Mouse (Mus musculus) kidney, adult 9 months (tissue): ENCODE results near the gene Eri3.

Source experiments
- DNase-seq: peaks from one replicate; pipeline ENCODE4 v3.0.0; 2022

The Eri3 gene

GRCm38 (mm10) chr4:117628464-117628863 lies 78.3 kb downstream of the Eri3 start:
- DNase-seq = peak; percentile 27

DNA sequence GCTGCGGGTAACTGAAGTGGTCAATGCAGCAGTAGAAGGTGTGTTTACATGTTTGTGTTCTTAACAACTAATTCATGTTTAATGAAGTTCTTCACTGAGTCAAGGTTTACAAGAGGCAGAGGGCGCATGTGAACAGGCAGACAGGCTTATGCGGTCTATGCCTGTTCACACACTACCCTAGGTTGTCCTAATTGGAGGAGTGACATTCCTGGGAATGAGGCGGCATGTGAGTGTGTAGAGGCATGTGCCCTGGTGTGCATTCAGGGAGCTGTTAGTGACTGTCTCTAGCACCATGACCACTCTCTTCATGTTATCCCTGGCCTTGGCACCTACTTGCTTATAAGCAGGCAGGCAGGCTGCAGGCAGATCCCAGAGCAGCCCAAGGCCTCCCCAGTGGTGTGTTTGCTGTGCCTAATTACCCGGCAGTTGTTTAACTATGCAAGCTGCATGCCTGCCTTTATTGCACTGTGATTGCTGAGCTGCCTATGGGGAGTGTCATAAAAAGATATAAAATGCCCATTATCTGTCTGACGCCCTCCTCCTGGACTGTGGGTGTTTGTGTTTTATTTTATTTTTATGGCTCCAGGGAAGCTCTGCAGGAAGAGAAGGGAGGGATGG lies 80.0 kb downstream of the Eri3 start:
- DNase-seq = no peak

DNA sequence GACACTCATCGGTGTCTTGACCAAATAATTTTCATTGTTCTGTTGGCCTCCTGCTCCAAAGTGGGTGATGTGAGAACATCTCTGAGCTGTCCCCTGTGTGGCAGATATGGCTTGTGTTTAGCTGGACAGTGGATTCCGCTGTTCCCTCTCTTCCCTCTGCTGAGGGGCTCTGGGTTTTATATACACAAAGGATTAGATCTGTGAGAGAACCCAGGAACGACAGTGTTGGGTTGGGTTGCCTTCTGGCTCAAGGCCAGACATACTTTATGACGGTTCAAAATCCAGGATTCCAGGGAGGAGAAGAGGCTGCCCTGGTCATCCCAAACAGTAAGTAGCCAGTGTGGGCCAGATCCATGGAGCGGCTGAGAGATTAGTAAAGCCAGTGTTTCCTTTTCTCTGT lies 83.4 kb downstream of the Eri3 start:
- peak; percentile 14 for DNase-seq

DNA sequence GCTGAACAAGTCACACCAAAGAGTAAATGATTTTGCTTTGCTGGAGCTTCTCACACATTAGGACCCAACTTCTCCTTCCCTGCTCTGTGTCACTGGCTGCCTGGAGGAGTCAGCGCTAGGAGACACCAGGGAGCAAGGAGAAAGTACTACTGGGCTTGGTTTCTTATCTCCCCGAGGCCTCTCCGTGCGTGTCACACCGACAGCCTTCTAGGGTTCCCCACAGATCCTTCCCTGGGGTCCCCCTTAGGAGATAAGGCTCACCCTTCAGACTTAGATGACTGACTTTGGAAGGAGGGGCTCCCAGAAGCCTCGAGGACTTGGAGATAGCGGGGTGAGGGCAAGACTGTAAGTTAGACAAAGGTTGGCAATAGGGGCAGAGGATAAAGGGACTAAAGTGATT lies 84.5 kb downstream of the Eri3 start:
- DNase-seq = no peak

- no peak for DNase-seq
Observed at GRCm38 (mm10) chr4:117636152-117636551, 86.0 kb downstream of the Eri3 start.

DNA sequence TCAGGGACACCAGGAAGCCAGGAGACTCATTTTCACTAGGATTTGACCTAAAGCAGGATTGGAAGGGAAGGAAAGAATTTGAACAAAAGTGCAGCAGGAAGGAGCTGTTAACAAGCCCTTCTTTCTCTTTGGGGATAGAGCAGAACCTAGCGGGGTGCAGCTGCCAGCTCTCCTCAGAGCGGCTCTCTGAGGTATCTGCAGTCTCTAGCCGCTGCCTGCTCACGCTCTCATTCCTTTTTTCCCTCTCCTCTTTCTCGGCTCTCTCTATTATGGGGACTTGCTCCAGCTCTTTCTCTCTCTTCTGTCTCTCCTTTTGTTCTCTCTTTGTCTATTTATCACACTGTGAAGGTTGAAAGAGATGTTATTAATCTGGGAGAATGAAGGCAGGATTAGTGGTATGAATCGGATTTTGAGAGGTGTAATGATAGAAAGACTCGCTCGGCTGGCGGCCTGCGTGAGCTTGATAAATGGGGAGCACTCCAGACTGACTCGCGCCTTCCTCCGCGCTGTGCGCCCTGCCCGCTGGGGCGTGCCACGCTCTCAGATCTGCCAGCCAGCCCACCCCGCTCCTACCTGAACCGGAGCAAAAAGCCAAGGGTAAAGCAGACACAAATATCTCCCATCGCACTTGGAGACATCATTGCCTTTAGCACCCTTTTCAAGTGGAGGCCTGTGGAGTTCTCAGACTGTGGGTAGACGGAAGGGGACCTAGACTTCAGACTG lies 86.9 kb downstream of the Eri3 start:
- no peak for DNase-seq

DNA sequence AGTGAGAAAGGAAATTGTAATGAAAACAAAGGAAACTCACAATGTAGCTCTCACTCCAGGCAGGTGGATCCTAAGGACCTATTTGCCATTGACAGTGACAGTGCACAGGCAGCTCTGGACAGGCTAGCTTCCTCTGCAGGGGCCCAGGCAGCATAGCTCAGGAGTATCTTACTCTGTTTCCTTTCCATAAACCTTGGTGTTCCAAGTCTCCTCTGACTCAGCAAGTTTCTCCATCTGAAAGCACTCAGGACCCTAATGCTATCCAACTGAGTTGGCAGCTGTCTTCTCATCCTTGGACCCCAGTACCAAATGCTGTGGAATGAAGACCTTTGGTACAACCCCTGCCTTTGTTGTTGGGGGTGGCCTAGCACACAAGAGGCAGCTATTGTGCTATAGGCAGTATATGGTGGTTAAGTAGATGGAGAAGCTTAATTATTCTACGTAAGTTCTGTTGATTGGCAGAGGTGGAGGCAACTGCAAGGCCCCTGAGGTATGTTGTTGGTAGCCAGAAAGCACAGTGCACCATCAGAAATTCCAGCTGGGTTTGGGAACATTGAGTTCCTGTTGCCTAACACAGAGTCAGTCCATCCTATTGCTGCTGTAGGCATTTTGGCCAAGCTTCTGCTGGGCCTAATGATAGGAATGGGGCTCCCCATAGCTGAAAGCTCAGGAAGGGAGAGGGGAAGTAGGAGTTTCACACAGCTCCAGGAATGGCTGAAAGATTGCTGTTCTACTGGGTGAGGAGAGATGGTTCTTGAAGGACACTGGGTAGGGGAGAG lies 90.9 kb downstream of the Eri3 start:
- DNase-seq = no peak

- no peak for DNase-seq
Observed at GRCm38 (mm10) chr4:117641804-117642203, 91.6 kb downstream of the Eri3 start.

DNA sequence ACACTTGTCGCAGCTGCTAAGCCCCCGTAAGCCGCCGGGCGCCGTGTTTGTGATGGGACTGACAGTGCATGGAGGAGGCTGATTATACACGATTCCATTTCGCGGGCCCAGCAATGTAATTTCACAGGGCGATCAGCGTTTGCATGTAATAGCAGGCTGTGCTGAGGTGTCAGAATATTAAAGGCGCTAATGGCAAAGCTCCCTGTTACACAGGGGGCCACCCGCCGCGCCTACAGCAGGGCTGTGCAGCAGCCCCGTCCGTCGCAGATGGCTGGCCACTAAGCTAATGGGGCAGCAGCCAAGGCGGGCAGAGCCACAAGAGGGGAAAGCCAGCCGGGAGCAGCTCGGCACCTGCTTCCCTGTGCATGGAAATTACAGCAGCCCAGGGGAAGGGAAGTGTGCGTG lies 94.9 kb downstream of the Eri3 start:
- DNase-seq = no peak

GRCm38 (mm10) chr4:117645859-117646258 lies 95.7 kb downstream of the Eri3 start:
- no peak for DNase-seq

- no peak for DNase-seq
Observed at GRCm38 (mm10) chr4:117646496-117646895, 96.3 kb downstream of the Eri3 start.

DNA sequence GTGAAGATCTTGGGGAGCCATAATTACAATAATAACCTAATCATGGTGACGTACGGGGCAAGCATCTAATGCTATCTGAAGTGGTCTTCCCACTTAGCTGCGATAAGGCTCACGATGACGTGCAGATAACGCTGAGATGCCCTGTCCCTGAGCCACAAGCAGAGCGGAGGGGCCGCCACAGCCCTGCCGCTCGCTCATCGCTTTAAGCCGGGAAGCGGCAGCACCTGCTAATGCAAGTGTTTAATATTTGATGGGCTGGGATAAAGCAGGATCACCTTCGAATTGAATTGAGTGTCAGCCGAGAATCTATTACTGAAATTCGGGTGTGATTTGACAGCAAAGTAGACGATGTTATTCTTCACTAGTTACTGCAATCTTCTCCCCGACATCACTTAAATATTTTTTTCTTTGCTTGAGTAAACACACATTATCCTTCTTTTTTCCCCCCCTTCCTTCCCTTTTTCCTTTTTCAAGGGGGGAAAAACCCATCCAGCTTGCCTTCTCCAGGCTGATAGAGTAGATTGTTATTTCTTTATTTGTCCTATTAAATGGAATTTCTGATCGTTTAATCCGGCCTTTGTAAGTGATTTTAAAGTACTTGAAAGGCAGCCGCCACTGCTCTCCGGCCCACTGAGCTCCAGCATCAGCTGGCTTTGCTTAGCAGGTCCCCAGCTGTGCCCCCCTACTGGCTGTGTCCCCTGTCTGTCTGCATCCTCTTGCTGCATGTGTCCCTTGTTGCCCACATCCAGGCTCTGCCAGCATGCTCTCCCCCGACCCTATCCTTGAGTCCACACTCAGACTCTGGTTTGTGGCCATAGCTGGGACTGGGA lies 97.0 kb downstream of the Eri3 start:
- no peak for DNase-seq

DNA sequence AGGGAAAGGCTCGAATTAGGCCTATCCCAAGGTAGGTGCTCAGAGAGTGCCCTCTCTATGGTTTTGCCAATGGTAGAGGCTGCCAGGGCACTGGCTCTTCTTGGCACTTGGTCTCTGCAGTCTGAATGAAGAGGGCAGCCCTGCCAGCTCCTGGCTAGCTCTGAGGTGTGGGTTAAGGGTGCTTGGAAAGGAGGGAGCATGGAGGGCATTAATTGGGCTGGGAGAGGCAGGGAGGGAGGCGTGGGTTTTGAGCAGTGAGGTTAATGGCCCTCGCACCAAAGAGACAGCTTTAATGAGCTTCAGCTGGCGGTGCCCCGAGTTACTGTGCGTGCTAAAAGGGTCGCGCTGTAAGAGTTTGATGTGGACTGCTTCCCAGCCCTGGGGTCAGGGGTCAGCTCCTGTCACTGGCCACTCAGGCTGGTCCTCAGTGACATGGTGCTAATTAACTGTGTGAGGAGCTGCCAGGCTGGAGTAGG lies 101.5 kb downstream of the Eri3 start:
- DNase-seq = no peak

GRCm38 (mm10) chr4:117652727-117653126 lies 102.6 kb downstream of the Eri3 start:
- no peak for DNase-seq

DNA sequence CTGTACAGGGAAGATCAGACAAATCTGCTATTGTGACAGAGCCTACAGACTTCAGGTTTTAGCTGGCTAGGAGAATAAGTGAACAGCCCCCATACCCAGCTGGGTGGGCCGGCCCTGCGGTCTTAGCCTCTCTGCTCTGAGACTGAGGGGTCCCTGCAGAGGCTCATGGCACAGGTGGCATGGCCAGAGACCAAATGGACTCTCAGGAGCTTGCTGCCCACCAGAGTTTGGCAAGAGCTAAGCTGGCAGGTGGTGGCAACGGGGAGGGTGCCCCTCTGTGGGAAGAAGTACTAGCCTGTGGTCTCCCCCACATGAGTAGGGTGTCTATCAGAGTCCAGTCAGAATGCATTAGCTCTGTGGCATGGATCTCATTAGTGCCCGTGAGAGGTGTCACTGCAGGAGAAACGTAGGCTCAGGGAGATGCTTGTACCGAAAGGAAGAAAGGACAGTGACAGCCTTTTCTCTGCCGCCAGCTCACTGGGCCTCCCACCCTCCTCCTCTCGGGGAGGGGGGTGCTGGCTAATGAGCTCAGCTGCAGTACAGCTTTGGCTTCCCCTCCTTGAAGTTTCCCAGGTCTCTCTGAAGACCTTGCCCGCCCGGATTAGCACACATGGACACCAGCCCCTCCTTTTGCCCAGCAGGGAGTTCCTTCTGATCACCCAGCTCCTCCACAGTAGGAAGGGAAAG lies 104.0 kb downstream of the Eri3 start:
- no peak for DNase-seq

- DNase-seq = no peak
Observed at GRCm38 (mm10) chr4:117654703-117655499, 104.7 kb downstream of the Eri3 start.

DNA sequence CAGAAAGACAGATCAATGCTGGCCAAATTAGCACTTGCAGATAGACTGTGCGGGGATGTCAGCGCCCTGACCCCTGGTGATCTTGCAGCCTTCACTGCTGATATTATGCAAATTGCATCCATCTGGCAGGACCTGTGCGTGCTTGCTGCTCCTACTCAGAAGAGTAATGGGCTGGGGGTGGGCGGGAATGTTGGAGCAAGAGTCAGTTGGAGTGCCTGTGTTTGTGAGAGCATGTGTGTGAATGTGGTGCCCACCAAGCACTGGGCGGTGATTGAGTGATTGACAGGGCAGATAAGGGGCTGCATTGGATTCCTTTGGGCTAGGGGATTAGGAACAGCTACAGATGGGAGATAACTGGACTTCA lies 105.3 kb downstream of the Eri3 start:
- DNase-seq = no peak

GRCm38 (mm10) chr4:117656961-117657360 lies 106.8 kb downstream of the Eri3 start:
- no peak for DNase-seq

DNA sequence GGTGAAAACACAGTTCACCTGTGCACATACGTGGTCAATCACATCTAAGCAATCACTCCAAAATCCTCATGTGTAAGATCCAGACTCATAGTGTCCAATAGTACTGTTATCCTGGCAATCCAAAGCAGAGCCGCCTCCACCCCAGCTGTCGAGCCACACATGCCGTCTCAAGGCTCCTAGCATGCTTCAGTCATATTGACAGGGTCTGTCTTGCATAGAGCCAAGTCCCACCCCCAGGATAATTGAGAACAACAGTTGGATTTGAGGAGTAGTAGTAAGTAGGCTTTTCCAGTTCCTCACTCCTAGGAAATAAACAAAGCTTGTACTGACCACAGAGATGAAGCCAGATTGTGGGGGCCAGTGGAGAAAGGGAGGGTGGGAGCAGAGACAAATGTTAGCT lies 107.5 kb downstream of the Eri3 start:
- DNase-seq = no peak

DNA sequence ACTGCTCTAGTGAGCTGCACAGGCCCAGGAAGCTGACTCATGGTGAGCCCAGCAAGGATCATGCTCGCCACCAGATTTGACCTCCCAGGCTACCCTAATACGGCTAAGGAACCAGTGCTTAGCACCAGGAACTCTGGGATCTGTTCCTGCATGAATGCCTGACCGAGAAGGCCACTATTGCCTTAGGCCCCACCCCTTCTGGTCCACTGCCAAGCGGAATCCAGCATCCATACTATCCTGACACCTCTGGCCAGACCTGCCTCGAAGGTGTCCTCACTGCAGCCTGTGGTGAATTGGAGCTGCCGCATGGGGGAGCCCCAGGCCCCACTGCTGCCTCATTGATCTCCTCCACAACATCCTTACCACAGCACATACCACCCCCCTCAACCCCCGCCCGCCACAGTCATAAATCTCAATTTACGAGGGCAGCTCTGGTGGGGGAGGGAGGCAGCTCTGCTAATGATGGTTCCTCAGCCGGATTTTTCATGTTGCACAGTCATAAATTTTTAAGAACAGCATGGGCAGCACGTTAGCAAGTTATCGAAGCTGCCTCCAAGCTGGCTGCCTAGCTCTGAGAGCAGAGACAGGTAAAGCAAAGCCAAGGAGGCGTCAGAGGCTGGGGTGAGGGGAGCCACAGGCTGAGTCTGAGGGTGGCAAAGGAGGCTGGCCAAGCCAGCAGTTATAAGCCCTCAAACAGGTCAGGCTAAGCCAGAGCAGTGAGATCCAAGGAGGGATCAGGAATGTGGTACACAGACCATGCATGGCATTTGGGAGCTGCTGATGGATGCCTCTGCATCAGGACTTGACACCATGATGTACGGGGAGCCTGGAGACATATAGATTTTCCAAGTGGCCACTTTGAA lies 108.6 kb downstream of the Eri3 start:
- peak; percentile 62 for DNase-seq

- DNase-seq = peak; percentile 82
Observed at GRCm38 (mm10) chr4:117660001-117660400, 109.8 kb downstream of the Eri3 start.
